Mouse (Mus musculus) lung, embryonic 16.5 days (tissue): ENCODE results near the gene Cenpk. TPM values are rescaled to one million over a fixed set of nuclear protein-coding genes. Genes with fewer than 3 reads are reported as not detected.
A peak's percentile ranks its signal among the peaks of the same experiment; 100 is the strongest.

Source experiments
- ATAC-seq: fragments of 200-750 bp; cut with Nextera tagmentation; 2 replicates; pipeline ENCODE4 v1.8.0; 2017; ENCODE audit warnings: low read depth, mild to moderate bottlenecking, moderate library complexity
- H3K27ac ChIP-seq: fragments of 300-500 bp; sonication (generic); 2 replicates; pipeline ENCODE4 v1.5.1; 2014; ENCODE audit warnings: mild to moderate bottlenecking, control low read depth, low read length
- H3K27me3 ChIP-seq: fragments of 300-500 bp; sonication (generic); 2 replicates; pipeline ENCODE4 v1.6.1; 2014; ENCODE audit warnings: low read depth, low read length, mixed read lengths; ENCODE audit not compliant: control insufficient read depth, insufficient read depth
- H3K36me3 ChIP-seq: fragments of 300-500 bp; sonication (generic); 2 replicates; pipeline ENCODE4 v1.6.1; 2014; ENCODE audit warnings: low read length; ENCODE audit not compliant: control insufficient read depth, insufficient read depth
- H3K4me1 ChIP-seq: fragments of 300-500 bp; sonication (generic); replicated peaks from 2 replicates; pipeline ENCODE4 v1.6.1; 2014; ENCODE audit warnings: low read length, mixed read lengths; ENCODE audit not compliant: control insufficient read depth, insufficient read depth
- H3K4me2 ChIP-seq: fragments of 300-500 bp; sonication (generic); 2 replicates; pipeline ENCODE4 v1.6.1; 2014; ENCODE audit warnings: low read depth, low read length, control low read depth
- H3K4me3 ChIP-seq: fragments of 300-500 bp; sonication (generic); 2 replicates; pipeline ENCODE4 v1.5.1; 2014; ENCODE audit warnings: mild to moderate bottlenecking, low read length, control low read depth
- H3K9ac ChIP-seq: fragments of 300-500 bp; sonication (generic); 2 replicates; pipeline ENCODE4 v1.6.1; 2014; ENCODE audit warnings: low read length, control low read depth
- H3K9me3 ChIP-seq: fragments of 300-500 bp; sonication (generic); 2 replicates; pipeline ENCODE4 v1.6.1; 2016; ENCODE audit warnings: low read length; ENCODE audit not compliant: control insufficient read depth
- WGBS: fragments of 180-500 bp; shearing (Covaris S2); extraction: QIAGEN DNeasy Blood & Tissue Kit; methylation state at CpG from one replicate; pipeline ENCODE4 v1.1.7; 2014; 5-methylcytosine and 5-hydroxymethylcytosine counted together
- polyA plus RNA-seq: library from polyadenylated mRNA; unstranded; fragments of >200 nt; fragmentation: Nextera tagmentation; extraction: Ambion mirVana; gene quantifications from 2 replicates; pipeline ENCODE4 v1.2.1, GENCODE M21; 2015

The Cenpk gene
- polyA plus RNA-seq, 1 experiment from 2014 or later = 79.8 TPM

- Histone ChIP-seq H3K27me3 (no peaks in the 10 kb centered on the region), H3K4me3 (no peak overlapping the region), H3K4me2 (peak overlapping the region; percentile 75), H3K9me3 (no peaks in the 10 kb centered on the region), H3K4me1 (peaks cover 11% of the 10 kb centered on the region), H3K36me3 (no peaks in the 10 kb centered on the region), H3K27ac (peak overlapping the region; percentile 88), H3K9ac (no peak overlapping the region)
- no peak for ATAC-seq
- 6% methylated on average over 2 of the region's 2 CpGs for WGBS
Measured at GRCm38 (mm10) chr13:104285031-104285431, 56.6 kb downstream of the Cenpk start.

- peak overlapping the region; percentile 59 for H3K4me3 ChIP-seq
- ATAC-seq = no peak
- H3K4me1 ChIP-seq = peaks cover 11% of the 10 kb centered on the region
- peak overlapping the region; percentile 88 for H3K27ac ChIP-seq
- no peaks in the 10 kb centered on the region for H3K36me3 ChIP-seq
- peak overlapping the region; percentile 67 for H3K9ac ChIP-seq
- peak overlapping the region; percentile 75 for H3K4me2 ChIP-seq
- under 1% methylated on average over 10 of the region's 10 CpGs for WGBS
- H3K9me3 ChIP-seq = no peaks in the 10 kb centered on the region
- H3K27me3 ChIP-seq = no peaks in the 10 kb centered on the region
Measured at GRCm38 (mm10) chr13:104285737-104286311, 57.4 kb downstream of the Cenpk start.

GRCm38 (mm10) chr13:104286336-104286735 lies 57.9 kb downstream of the Cenpk start:
- H3K9ac ChIP-seq = peak overlapping the region; percentile 68
- H3K36me3 ChIP-seq = no peaks in the 10 kb centered on the region
- H3K4me1 ChIP-seq = peaks cover 11% of the 10 kb centered on the region
- no peaks in the 10 kb centered on the region for H3K9me3 ChIP-seq
- peak overlapping the region; percentile 59 for H3K4me3 ChIP-seq
- under 1% methylated on average over 4 of the region's 4 CpGs for WGBS
- no peak for ATAC-seq
- peak overlapping the region; percentile 88 for H3K27ac ChIP-seq
- no peaks in the 10 kb centered on the region for H3K27me3 ChIP-seq
- H3K4me2 ChIP-seq = peak overlapping the region; percentile 75

GRCm38 (mm10) chr13:104286897-104287309 lies 58.5 kb downstream of the Cenpk start:
- H3K9me3 ChIP-seq = no peaks in the 10 kb centered on the region
- H3K27me3 ChIP-seq = no peaks in the 10 kb centered on the region
- peaks cover 11% of the 10 kb centered on the region for H3K4me1 ChIP-seq
- 0% methylated on average over 10 of the region's 10 CpGs for WGBS
- ATAC-seq = peak; percentile 95
- peak overlapping the region; percentile 68 for H3K9ac ChIP-seq
- H3K27ac ChIP-seq = peak overlapping the region; percentile 88
- peak overlapping the region; percentile 59 for H3K4me3 ChIP-seq
- peak overlapping the region; percentile 75 for H3K4me2 ChIP-seq
- no peaks in the 10 kb centered on the region for H3K36me3 ChIP-seq

- Histone ChIP-seq H3K9ac (peak within 1 kb of the TSS; percentile 68), H3K4me1 (peaks cover 11% of the 10 kb centered on the region), H3K4me2 (peak within 1 kb of the TSS; percentile 75), H3K27ac (peak within 1 kb of the TSS; percentile 88), H3K4me3 (peak within 1 kb of the TSS; percentile 59), H3K27me3 (no peaks in the 10 kb centered on the region), H3K36me3 (no peaks in the 10 kb centered on the region), H3K9me3 (no peaks in the 10 kb centered on the region)
- ATAC-seq = no peak
- WGBS = under 1% methylated on average over 23 of the region's 23 CpGs
Measured at GRCm38 (mm10) chr13:104287366-104288225, 59.2 kb downstream of the Cenpk start, which contains the start of gene Adamts6. Gene Adamts6 (plus strand): TSS chr13:104287835.

GRCm38 (mm10) chr13:104288226-104288859 lies 59.9 kb downstream of the Cenpk start:
- Histone ChIP-seq H3K27me3 (no peaks in the 10 kb centered on the region), H3K4me1 (peaks cover 11% of the 10 kb centered on the region), H3K4me3 (peak overlapping the region; percentile 59), H3K9me3 (no peaks in the 10 kb centered on the region), H3K27ac (peak overlapping the region; percentile 86), H3K9ac (peak overlapping the region; percentile 56), H3K4me2 (peak overlapping the region; percentile 75), H3K36me3 (no peaks in the 10 kb centered on the region)
- ATAC-seq = peak; percentile 74
- under 1% methylated on average over 7 of the region's 7 CpGs for WGBS

GRCm38 (mm10) chr13:104289176-104289575 lies 60.8 kb downstream of the Cenpk start:
- Histone ChIP-seq H3K27me3 (no peaks in the 10 kb centered on the region), H3K4me1 (peaks cover 11% of the 10 kb centered on the region), H3K9me3 (no peaks in the 10 kb centered on the region), H3K4me2 (peak overlapping the region; percentile 41), H3K9ac (no peak overlapping the region), H3K27ac (no peak overlapping the region), H3K36me3 (no peaks in the 10 kb centered on the region), H3K4me3 (no peak overlapping the region)
- ATAC-seq = no peak

- WGBS = 100% methylated on average over 1 of the region's 1 CpGs
- Histone ChIP-seq H3K9ac (no peak overlapping the region), H3K36me3 (no peaks in the 10 kb centered on the region; the same call in 1 of the 2 replicates), H3K4me1 (no peaks in the 10 kb centered on the region), H3K27me3 (no peaks in the 10 kb centered on the region), H3K9me3 (no peaks in the 10 kb centered on the region), H3K4me3 (no peak overlapping the region), H3K4me2 (no peak overlapping the region), H3K27ac (no peak overlapping the region)
- ATAC-seq = no peak
Measured at GRCm38 (mm10) chr13:104295472-104295871, 67.1 kb downstream of the Cenpk start.
